28 mouse cellular contexts compared by ENCODE assay signal in the genomic region with DNA sequence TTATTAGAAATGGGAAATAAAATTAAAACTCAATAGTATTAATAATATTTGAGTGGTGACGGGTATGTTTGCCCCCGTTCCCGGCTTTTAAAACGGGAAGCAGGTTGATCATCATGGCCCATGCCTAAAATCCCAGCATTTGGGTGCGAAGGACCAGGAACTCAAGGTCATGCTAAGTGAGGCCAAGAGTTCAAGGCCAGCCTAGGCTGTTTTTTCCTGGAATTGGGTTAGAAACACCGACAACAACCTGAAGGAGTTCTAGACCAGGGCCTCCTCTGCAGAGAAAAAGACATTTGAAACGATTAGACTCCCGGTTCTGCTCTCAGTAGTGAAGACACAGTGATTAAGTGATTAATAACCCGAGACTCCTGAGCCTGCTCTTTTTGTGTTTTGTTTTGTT. TPM values are rescaled to one million over a fixed set of nuclear protein-coding genes. Genes with fewer than 3 reads are reported as not detected.
DNase-seq lines count a peak whose midpoint lies in the region; ATAC-seq and TF ChIP-seq lines count a peak whose summit lies in the region.
"Had no signal": no experiment of that assay in that cellular context is flagged by ENCODE, and none has a peak within 500 bp of the region (broad histone marks: within the 10 kb centered on the region; RNA-seq: fewer than 3 reads in every experiment).

No protein-coding gene starts in this region.

- no peak overlapping the region for H3K4me3 ChIP-seq in intestine, postnatal 0 days (ENCODE audit: low read depth, low read length)
- no peak overlapping the region for H3K4me3 ChIP-seq in intestine, embryonic 15.5 days (replicated peaks)
- no peak overlapping the region for H3K4me3 ChIP-seq in liver, postnatal 0 days (ENCODE audit: low read depth, low read length)
- H3K4me3 ChIP-seq in liver, embryonic 12.5 days = no peak overlapping the region
- H3K4me3 ChIP-seq in midbrain, embryonic 14.5 days (replicated peaks; ENCODE audit: low read depth, low read length) = no peak overlapping the region
- H3K4me3 ChIP-seq: embryonic facial prominence, embryonic 13.5 days; embryonic facial prominence, embryonic 15.5 days; erythroblast, embryonic 14.5 days; forebrain, embryonic 10.5 days; forebrain, embryonic 12.5 days had no signal

- TF ChIP-seq CTCF in intestine, postnatal 0 days (IDR thresholded peaks at IDR 0.05; ENCODE audit: low read depth) = no peak
- no peak for TF ChIP-seq CTCF in liver, postnatal 0 days (IDR thresholded peaks at IDR 0.05; ENCODE audit: low read depth)

- H3K36me3 ChIP-seq in intestine, postnatal 0 days (ENCODE audit: control insufficient read depth, insufficient read depth) = no peaks in the 10 kb centered on the region
- no peaks in the 10 kb centered on the region for H3K36me3 ChIP-seq in intestine, embryonic 15.5 days
- no peaks in the 10 kb centered on the region for H3K36me3 ChIP-seq in liver, postnatal 0 days (replicated peaks; ENCODE audit: insufficient read depth, low read length)
- no peaks in the 10 kb centered on the region for H3K36me3 ChIP-seq in liver, embryonic 12.5 days
- H3K36me3 ChIP-seq in midbrain, embryonic 14.5 days (ENCODE audit: control insufficient read depth, insufficient read depth, low read length) = no peaks in the 10 kb centered on the region
- H3K36me3 ChIP-seq: embryonic facial prominence, embryonic 13.5 days; embryonic facial prominence, embryonic 15.5 days; forebrain, embryonic 10.5 days; forebrain, embryonic 12.5 days had no signal

- TF ChIP-seq EP300 in liver, postnatal 0 days (IDR thresholded peaks at IDR 0.05; ENCODE audit: low read depth) = no peak

- no peak overlapping the region for H3K27ac ChIP-seq in intestine, postnatal 0 days (ENCODE audit: low read depth, low read length)
- H3K27ac ChIP-seq in intestine, embryonic 15.5 days = no peak overlapping the region
- H3K27ac ChIP-seq in liver, postnatal 0 days (ENCODE audit: low read depth) = no peak overlapping the region
- H3K27ac ChIP-seq in liver, embryonic 12.5 days = no peak overlapping the region
- H3K27ac ChIP-seq in midbrain, embryonic 14.5 days (replicated peaks; ENCODE audit: low read depth, low read length) = no peak overlapping the region
- H3K27ac ChIP-seq: embryonic facial prominence, embryonic 13.5 days; embryonic facial prominence, embryonic 15.5 days; forebrain, embryonic 10.5 days; forebrain, embryonic 12.5 days had no signal

- DNase-seq in liver, postnatal 0 days = no peak
- peak; percentile 61 for DNase-seq in ZHBTc4 (ENCODE audit: low read depth, low spot score)
- no peak for DNase-seq in midbrain, embryonic 14.5 days
- DNase-seq: adrenal gland, adult 2 months; adrenal gland, postnatal 10 days; adrenal gland, postnatal 25 days; B cell, adult 2 months; cerebellum, adult 11 months; cerebellum, adult 18-20 months; cerebellum, adult 8-10 months; cerebellum, adult 9-11 months; cerebellum, postnatal 14 days; cerebellum, postnatal 36 days; embryo, embryonic 11 days had no signal

- WGBS in intestine, postnatal 0 days = 84% methylated on average over 9 of the region's 9 CpGs
- WGBS in intestine, embryonic 15.5 days = 86% methylated on average over 9 of the region's 9 CpGs
- whole genome bisulfite sequencing in liver, postnatal 0 days (ENCODE audit: insufficient replicate concordance) = 81% methylated on average over 9 of the region's 9 CpGs
- WGBS in liver, embryonic 12.5 days (ENCODE audit: insufficient replicate concordance) = 74% methylated on average over 9 of the region's 9 CpGs
- 90% methylated on average over 9 of the region's 9 CpGs for WGBS in midbrain, embryonic 14.5 days

- peaks cover 4% of the 10 kb centered on the region; the same call in 1 of the 2 replicates for H3K4me1 ChIP-seq in intestine, postnatal 0 days (replicated peaks; ENCODE audit: control insufficient read depth, insufficient read depth, low read length)
- no peaks in the 10 kb centered on the region for H3K4me1 ChIP-seq in intestine, embryonic 15.5 days (replicated peaks)
- peaks cover 18% of the 10 kb centered on the region for H3K4me1 ChIP-seq in liver, postnatal 0 days (ENCODE audit: insufficient read depth)
- no peaks in the 10 kb centered on the region; the same call in 1 of the 2 replicates for H3K4me1 ChIP-seq in liver, embryonic 12.5 days
- no peaks in the 10 kb centered on the region for H3K4me1 ChIP-seq in midbrain, embryonic 14.5 days (ENCODE audit: control insufficient read depth, insufficient read depth, low read length)
- H3K4me1 ChIP-seq: embryonic facial prominence, embryonic 13.5 days; embryonic facial prominence, embryonic 15.5 days; forebrain, embryonic 12.5 days had no signal

- H3K9me3 ChIP-seq in intestine, postnatal 0 days (ENCODE audit: control insufficient read depth) = no peaks in the 10 kb centered on the region
- no peaks in the 10 kb centered on the region for H3K9me3 ChIP-seq in intestine, embryonic 15.5 days
- no peaks in the 10 kb centered on the region for H3K9me3 ChIP-seq in liver, postnatal 0 days (ENCODE audit: low read length)
- H3K9me3 ChIP-seq in liver, embryonic 12.5 days (replicated peaks) = no peaks in the 10 kb centered on the region
- no peaks in the 10 kb centered on the region for H3K9me3 ChIP-seq in midbrain, embryonic 14.5 days (ENCODE audit: control insufficient read depth, low read length)
- H3K9me3 ChIP-seq: embryonic facial prominence, embryonic 13.5 days; embryonic facial prominence, embryonic 15.5 days; forebrain, embryonic 10.5 days; forebrain, embryonic 12.5 days had no signal

- peak overlapping the region; percentile 62 for H3K4me2 ChIP-seq in intestine, postnatal 0 days (replicated peaks; ENCODE audit: low read depth)
- no peak overlapping the region for H3K4me2 ChIP-seq in intestine, embryonic 15.5 days (replicated peaks)
- H3K4me2 ChIP-seq in liver, postnatal 0 days (ENCODE audit: low read depth, low read length) = peak overlapping the region; percentile 70
- no peak overlapping the region for H3K4me2 ChIP-seq in liver, embryonic 12.5 days
- H3K4me2 ChIP-seq in midbrain, embryonic 14.5 days (ENCODE audit: low read length) = no peak overlapping the region
- H3K4me2 ChIP-seq: embryonic facial prominence, embryonic 13.5 days; embryonic facial prominence, embryonic 15.5 days; forebrain, embryonic 12.5 days had no signal

- no peak for ATAC-seq in intestine, postnatal 0 days
- ATAC-seq in intestine, embryonic 15.5 days = no peak
- no peak for ATAC-seq in liver, postnatal 0 days
- no peak for ATAC-seq in liver, embryonic 12.5 days
- no peak for ATAC-seq in midbrain, embryonic 14.5 days (ENCODE audit: low FRiP score, low TSS enrichment)
- ATAC-seq: activated CD4-positive, CD25-positive, alpha-beta regulatory T cell, adult 4 months; CD4-positive, CD25-positive, alpha-beta regulatory T cell, adult 4 months; forebrain, embryonic 14.5 days; forebrain, embryonic 16.5 days; Patski had no signal

- no peak overlapping the region for H3K9ac ChIP-seq in intestine, postnatal 0 days (ENCODE audit: low read depth, low read length)
- no peak overlapping the region for H3K9ac ChIP-seq in intestine, embryonic 15.5 days
- H3K9ac ChIP-seq in liver, postnatal 0 days (replicated peaks) = 0 out of 2 replicates have a peak overlapping the region, but pooled peaks have one; percentile 1
- H3K9ac ChIP-seq in liver, embryonic 12.5 days = no peak overlapping the region
- H3K9ac ChIP-seq in midbrain, embryonic 14.5 days (replicated peaks; ENCODE audit: low read length) = no peak overlapping the region
- H3K9ac ChIP-seq: embryonic facial prominence, embryonic 13.5 days; embryonic facial prominence, embryonic 15.5 days; forebrain, embryonic 12.5 days had no signal

- no peaks in the 10 kb centered on the region for H3K27me3 ChIP-seq in intestine, postnatal 0 days (replicated peaks; ENCODE audit: control insufficient read depth, insufficient read depth, low read length)
- no peaks in the 10 kb centered on the region for H3K27me3 ChIP-seq in intestine, embryonic 15.5 days (replicated peaks)
- H3K27me3 ChIP-seq in liver, postnatal 0 days (ENCODE audit: insufficient read depth, low read length) = no peaks in the 10 kb centered on the region
- H3K27me3 ChIP-seq in liver, embryonic 12.5 days (replicated peaks) = no peaks in the 10 kb centered on the region
- H3K27me3 ChIP-seq in midbrain, embryonic 14.5 days (ENCODE audit: control insufficient read depth, insufficient read depth, low read length) = no peaks in the 10 kb centered on the region
- H3K27me3 ChIP-seq: CH12.LX; embryonic facial prominence, embryonic 13.5 days; embryonic facial prominence, embryonic 15.5 days; forebrain, embryonic 12.5 days; Patski had no signal

RNA-seq across cellular contexts. Expression of a gene that starts 3.5 kb away (rescaled TPM):
- 20.2 and 20.5 TPM in 2 replicates for polyA plus RNA-seq in intestine, postnatal 0 days (2015; fragmentation: Nextera tagmentation; extraction: Ambion mirVana)
- 12.2 and 12.4 TPM in 2 replicates for polyA plus RNA-seq in intestine, embryonic 15.5 days (2015; fragmentation: Nextera tagmentation; extraction: Ambion mirVana)
- polyA plus RNA-seq in liver, postnatal 0 days (2015; fragmentation: Nextera tagmentation; extraction: Ambion mirVana) = 2.5 and 3.3 TPM in 2 replicates
- polyA plus RNA-seq in liver, embryonic 12.5 days (2016; fragmentation: Nextera tagmentation; extraction: Ambion mirVana) = 1.5 TPM in 2 replicates
- polyA plus RNA-seq in midbrain, embryonic 14.5 days (2014; fragmentation: Nextera tagmentation; extraction: Ambion mirVana) = 3.9 and 5.3 TPM in 2 replicates
- polyA plus RNA-seq: erythroblast, embryonic 14.5 days had no signal

Comparison
In these comparisons a context has a peak if more than half of its experiments do, and no peak if none do; other contexts are left out.
1. H3K4me2 ChIP-seq: peak in intestine, postnatal 0 days (single experiment) and liver, postnatal 0 days (single experiment); none in intestine, embryonic 15.5 days (single experiment), liver, embryonic 12.5 days (single experiment) and midbrain, embryonic 14.5 days (single experiment).